Mouse (Mus musculus): Measurements from ENCODE around the gene Pitpnb.

DNA sequence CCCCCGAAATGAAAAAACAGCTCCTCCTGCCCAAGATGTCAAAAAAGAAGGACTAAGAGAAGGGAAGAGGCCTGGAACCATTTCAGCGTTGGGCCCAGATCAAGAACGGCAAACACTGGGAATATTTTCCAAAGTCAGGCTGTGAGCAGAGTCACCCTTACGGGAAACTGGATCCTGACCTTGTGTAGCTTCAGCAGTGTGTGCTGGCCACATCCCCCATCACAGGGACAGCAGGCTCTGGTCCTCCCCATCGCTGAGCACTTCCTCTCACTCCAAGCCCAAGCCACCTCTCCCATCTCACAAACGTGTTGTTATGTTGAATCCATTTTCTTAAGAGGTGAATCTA is 72.1 kb downstream of the Pitpnb start:
- TF ChIP-seq CTCF (IDR thresholded peaks at IDR 0.05; ENCODE audit: low read depth): no peak
- TF ChIP-seq EP300 (optimal IDR thresholded peaks at IDR 0.05): no peak

Measured in stomach, postnatal 0 days (tissue).